Mouse (Mus musculus): ENCODE measurements around the gene Chrna5. TPM values are rescaled to one million over a fixed set of nuclear protein-coding genes. Genes with fewer than 3 reads are reported as not detected.

The Chrna5 gene
- polyA plus RNA-seq (2014; fragmentation: Illumina TruSeq; extraction: RNeasy Lipid Tissue Mini Kit (QIAGEN cat#74804); ENCODE audit: low read depth, low replicate concordance): not detected

DNA sequence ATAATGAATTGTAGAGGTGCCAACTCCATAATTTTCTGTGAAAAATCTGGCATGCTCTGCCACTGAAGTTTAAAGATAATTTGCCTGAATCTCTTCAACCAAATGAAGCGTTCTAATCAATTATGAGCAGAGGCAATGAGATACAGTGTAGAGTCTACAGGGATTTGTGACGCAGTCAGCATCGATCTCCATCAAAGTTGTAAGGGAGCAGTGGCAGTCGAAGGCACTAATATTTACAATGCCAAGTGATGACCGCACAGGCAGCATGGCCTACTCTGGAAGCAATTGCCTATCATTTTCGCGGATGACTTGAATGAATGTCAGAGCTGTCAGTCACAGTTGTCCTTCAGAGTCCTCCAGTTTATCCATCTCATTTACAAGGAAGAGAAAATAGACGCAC lies at the start of gene Chrna5:
Gene Chrna5 (plus strand): TSS at position 207 of the 400 bp plus-strand sequence.

DNA sequence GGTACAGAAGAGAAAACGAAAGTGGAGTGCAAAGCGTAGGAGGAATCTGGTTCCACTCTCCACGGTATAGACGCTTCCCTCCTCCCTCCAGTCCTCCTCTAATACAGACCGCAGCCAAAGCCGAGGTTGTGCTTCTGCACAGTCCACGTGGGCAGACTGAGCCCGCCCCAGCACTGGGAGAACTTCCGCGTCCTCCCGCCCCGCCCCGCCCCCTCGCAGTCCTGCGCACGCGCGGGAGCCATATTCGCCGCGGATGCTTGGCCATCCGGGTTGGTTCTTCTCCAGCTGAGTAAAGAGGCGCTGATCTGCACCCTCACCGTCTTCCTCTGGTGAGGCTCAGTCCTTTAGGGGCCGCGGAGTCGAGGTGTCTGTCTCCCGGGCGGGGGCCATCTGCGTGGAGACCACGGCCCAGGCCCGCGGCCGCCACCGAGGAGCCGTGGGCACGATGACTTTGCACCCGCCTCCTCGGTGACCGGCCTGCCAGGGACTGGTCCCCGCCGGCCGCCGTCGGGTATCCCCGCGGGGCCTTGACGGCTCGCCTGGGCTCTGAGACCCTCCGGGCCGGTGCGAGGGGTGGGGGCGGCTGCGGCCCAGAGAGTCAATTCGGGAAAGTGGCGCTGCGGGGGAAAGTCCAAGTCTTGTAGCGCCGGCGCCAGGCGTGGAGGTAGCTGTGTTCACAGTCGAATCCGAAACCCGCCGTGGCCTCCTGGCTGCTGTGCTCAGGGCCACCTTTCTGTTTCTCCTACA lies 29.9 kb upstream of the Chrna5 start, which contains the start of the genes Psma4 and AY074887:
Gene Psma4 (plus strand): TSS at position 216 of the 747 bp plus-strand sequence.
Gene AY074887 (minus strand): TSS at position 424 of the 747 bp plus-strand sequence.

DNA sequence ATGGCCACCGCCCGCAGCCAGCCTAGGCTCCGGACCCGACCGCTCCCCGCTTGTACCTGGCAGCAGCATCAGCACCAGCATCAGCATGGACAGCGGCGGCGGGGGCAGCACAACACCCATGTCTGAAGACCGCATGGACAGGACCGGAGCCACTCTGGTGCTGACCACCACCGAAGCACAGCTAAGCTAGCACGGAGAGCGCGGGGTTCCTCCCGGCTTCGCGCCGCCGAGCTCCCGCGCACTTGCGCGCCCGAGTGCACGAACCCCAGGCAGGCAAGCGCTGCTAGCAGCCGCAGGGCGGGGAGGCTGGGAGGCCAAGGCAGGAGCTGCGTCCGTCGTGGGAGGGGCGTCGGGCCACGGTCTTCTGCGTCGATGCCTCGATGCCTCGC lies 45.6 kb downstream of the Chrna5 start, which contains the start of gene Chrna3:
Gene Chrna3 (minus strand): TSS at position 288 of the 389 bp plus-strand sequence.

DNA sequence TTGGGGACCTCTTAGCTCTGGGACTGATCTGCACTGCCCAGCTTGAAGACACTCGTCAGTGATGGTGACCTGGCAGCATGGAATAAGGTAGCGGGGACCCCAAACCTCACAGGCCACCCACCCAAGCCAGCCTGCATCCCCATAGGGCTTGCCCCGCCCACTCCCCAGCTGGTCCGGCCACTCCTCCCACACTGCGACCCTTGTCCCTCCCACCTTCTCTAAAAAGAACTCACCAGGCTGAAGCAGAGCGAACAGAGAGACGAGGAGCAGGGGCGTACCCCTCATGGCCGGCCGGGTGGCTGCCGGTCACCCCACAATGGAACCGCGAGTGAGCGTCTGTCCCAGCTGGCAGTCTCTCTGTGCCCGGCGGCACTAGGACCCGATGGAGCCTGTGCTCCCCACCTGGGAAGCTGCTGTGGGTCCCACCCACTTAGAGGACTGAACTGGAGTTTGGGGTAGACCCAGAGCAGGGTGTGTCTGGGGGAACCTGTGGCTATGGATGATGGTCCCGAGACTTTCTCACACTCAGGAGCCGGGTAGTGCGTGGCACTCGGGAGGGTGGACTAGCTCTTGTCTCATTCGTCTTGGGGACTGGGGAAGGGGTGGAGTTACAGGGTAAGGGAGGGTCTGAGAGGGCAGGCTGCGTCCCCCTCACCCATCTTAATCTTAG lies 67.7 kb downstream of the Chrna5 start, which contains the start of gene Chrnb4:
Gene Chrnb4 (minus strand): TSS at position 569 of the 670 bp plus-strand sequence.

Other genes starting within 250 kb of the Chrna5 start
- gene Wdr61, start 246.4 kb upstream of the Chrna5 start, polyA plus RNA-seq (2014; fragmentation: Illumina TruSeq; extraction: RNeasy Lipid Tissue Mini Kit (QIAGEN cat#74804); ENCODE audit: low read depth, low replicate concordance): 107 TPM
- gene Crabp1, start 216.1 kb upstream of the Chrna5 start, polyA plus RNA-seq (2014; fragmentation: Illumina TruSeq; extraction: RNeasy Lipid Tissue Mini Kit (QIAGEN cat#74804); ENCODE audit: low read depth, low replicate concordance): not detected
- gene Ireb2, start 117.1 kb upstream of the Chrna5 start, polyA plus RNA-seq (2014; fragmentation: Illumina TruSeq; extraction: RNeasy Lipid Tissue Mini Kit (QIAGEN cat#74804); ENCODE audit: low read depth, low replicate concordance): 166 TPM
- gene Hykk, start 63.6 kb upstream of the Chrna5 start, polyA plus RNA-seq (2014; fragmentation: Illumina TruSeq; extraction: RNeasy Lipid Tissue Mini Kit (QIAGEN cat#74804); ENCODE audit: low read depth, low replicate concordance): 205 TPM
- gene Psma4, start 30.1 kb upstream of the Chrna5 start, polyA plus RNA-seq (2014; fragmentation: Illumina TruSeq; extraction: RNeasy Lipid Tissue Mini Kit (QIAGEN cat#74804); ENCODE audit: low read depth, low replicate concordance): 613 TPM
- gene AY074887, start 29.9 kb upstream of the Chrna5 start, polyA plus RNA-seq (2014; fragmentation: Illumina TruSeq; extraction: RNeasy Lipid Tissue Mini Kit (QIAGEN cat#74804); ENCODE audit: low read depth, low replicate concordance): not detected
- not detected for gene Chrna3, start 45.7 kb downstream of the Chrna5 start, polyA plus RNA-seq (2014; fragmentation: Illumina TruSeq; extraction: RNeasy Lipid Tissue Mini Kit (QIAGEN cat#74804); ENCODE audit: low read depth, low replicate concordance)
- not detected for gene Chrnb4, start 67.9 kb downstream of the Chrna5 start, polyA plus RNA-seq (2014; fragmentation: Illumina TruSeq; extraction: RNeasy Lipid Tissue Mini Kit (QIAGEN cat#74804); ENCODE audit: low read depth, low replicate concordance)
- 125 TPM for gene Ube2q2, start 168.0 kb downstream of the Chrna5 start, polyA plus RNA-seq (2014; fragmentation: Illumina TruSeq; extraction: RNeasy Lipid Tissue Mini Kit (QIAGEN cat#74804); ENCODE audit: low read depth, low replicate concordance)
- gene Fbxo22, start 228.0 kb downstream of the Chrna5 start, polyA plus RNA-seq (2014; fragmentation: Illumina TruSeq; extraction: RNeasy Lipid Tissue Mini Kit (QIAGEN cat#74804); ENCODE audit: low read depth, low replicate concordance): 83.8 TPM

All from kidney, adult 10 weeks (tissue).